Mouse (Mus musculus) MEL (cell line): Measurements from ENCODE around the gene Robo1.

Source experiments
- CTCF ChIP-seq, 3 experiments: IDR thresholded peaks in 2 of 3; conservative IDR thresholded peaks in 1 of 3; 2 replicates each; pipeline ENCODE4 v1.5.1; 2011 to 2012; ENCODE audit warnings: low read length in 3 of 3, low read depth in 2 of 3, mild to moderate bottlenecking in 2 of 3, improper control_type of control experiment in 1 of 3, inconsistent platforms in 1 of 3, mixed read lengths in 1 of 3, moderate library complexity in 1 of 3; ENCODE audit not compliant: control insufficient read depth in 1 of 3, insufficient read depth in 1 of 3, poor library complexity in 1 of 3, severe bottlenecking in 1 of 3
- E2F4 ChIP-seq: IDR thresholded peaks from 2 replicates; pipeline ENCODE4 v1.6.1; 2011; ENCODE audit warnings: low read depth, low read length, improper control_type of control experiment, borderline replicate concordance
- ELF1 ChIP-seq: IDR thresholded peaks from 2 replicates; pipeline ENCODE4 v1.6.1; 2014; ENCODE audit warnings: low read depth, mild to moderate bottlenecking, inconsistent platforms, low read length, improper control_type of control experiment, moderate library complexity
- EP300 ChIP-seq, 2 experiments: IDR thresholded peaks; 2 replicates each; pipeline ENCODE4 v1.6.1; 2011; ENCODE audit warnings: improper control_type of control experiment in 2 of 2, low read length in 2 of 2, low read depth in 1 of 2, mild to moderate bottlenecking in 1 of 2
- ETS1 ChIP-seq: IDR thresholded peaks from 2 replicates; pipeline ENCODE4 v1.6.1; 2012; ENCODE audit warnings: low read depth, mild to moderate bottlenecking, inconsistent platforms, low read length, improper control_type of control experiment, moderate library complexity
- MXI1 ChIP-seq: IDR thresholded peaks from 2 replicates; pipeline ENCODE4 v1.6.1; 2011; ENCODE audit warnings: mild to moderate bottlenecking, low read depth, low read length, improper control_type of control experiment
- POLR2A ChIP-seq, 2 experiments: IDR thresholded peaks; 2 replicates each; pipeline ENCODE4 v1.6.1; 2011 to 2012; ENCODE audit warnings: low read length in 2 of 2, mild to moderate bottlenecking in 2 of 2, control low read depth in 1 of 2, improper control_type of control experiment in 1 of 2, low read depth in 1 of 2, moderate library complexity in 1 of 2; ENCODE audit not compliant: control insufficient read depth in 1 of 2, insufficient read depth in 1 of 2, poor library complexity in 1 of 2
- ZKSCAN1 ChIP-seq: IDR thresholded peaks from 2 replicates; pipeline ENCODE4 v1.6.1; 2012; ENCODE audit warnings: low read depth, mild to moderate bottlenecking, inconsistent platforms, low read length, improper control_type of control experiment, moderate library complexity
- ZNF384 ChIP-seq: IDR thresholded peaks from 2 replicates; pipeline ENCODE4 v1.6.1; 2012; ENCODE audit warnings: low read depth, mild to moderate bottlenecking, inconsistent platforms, low read length, improper control_type of control experiment

DNA sequence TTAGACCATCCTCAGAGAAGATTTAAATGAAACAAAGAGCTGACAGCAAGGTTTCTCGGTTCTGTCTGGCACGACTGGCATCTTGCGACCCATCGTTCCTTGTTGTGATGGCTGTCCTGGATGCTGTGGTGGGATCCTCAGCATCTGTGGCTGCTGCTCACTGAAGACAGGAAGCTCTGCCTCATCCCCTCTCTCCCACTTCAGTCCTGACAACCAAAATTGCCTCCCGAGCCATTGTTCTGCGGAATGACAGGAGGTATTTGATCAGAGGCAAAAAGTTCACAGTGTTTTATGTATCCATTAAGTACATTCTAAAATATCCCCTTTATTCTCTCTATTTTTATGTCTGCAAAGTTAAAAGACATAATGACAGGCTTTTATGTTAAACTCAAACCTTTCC, 643.9 kb downstream of the Robo1 start:
- TF ChIP-seq CTCF (IDR thresholded peaks at IDR 0.05 in 2 of 3, conservative IDR thresholded peaks at IDR 0.05 in 1 of 3; ENCODE audit: control insufficient read depth in 1 of 3, insufficient read depth in 1 of 3, low read depth in 2 of 3, low read length in 3 of 3, poor library complexity in 1 of 3, severe bottlenecking in 1 of 3) (no peak), POLR2A (IDR thresholded peaks at IDR 0.05; ENCODE audit: control insufficient read depth in 1 of 2, insufficient read depth in 1 of 2, low read depth in 1 of 2, low read length in 2 of 2, poor library complexity in 1 of 2) (no peak), ZNF384 (no peak), ELF1 (no peak), ZKSCAN1 (no peak), EP300 (IDR thresholded peaks at IDR 0.05; ENCODE audit: low read depth in 1 of 2, low read length in 2 of 2) (no peak), MXI1 (no peak), E2F4 (no peak), ETS1 (no peak)
